Mouse (Mus musculus) ES-E14 (cell line): ENCODE measurements at regions not wholly inside any gene's neighbourhood (a gene's known extent, or its start where the extent isn't known, plus 50 kb on each side); places are given as distances from the start of the nearest gene placed in this dataset.

ENCODE experiments used
- CHD2 ChIP-seq: IDR thresholded peaks from 2 replicates; pipeline ENCODE4 v1.6.1; 2014; ENCODE audit warnings: mild to moderate bottlenecking, low read depth, low read length, inconsistent platforms
- HCFC1 ChIP-seq: IDR thresholded peaks from 2 replicates; pipeline ENCODE4 v1.6.1; 2012; ENCODE audit warnings: low read length, inconsistent platforms, borderline replicate concordance; ENCODE audit not compliant: insufficient read depth
- MAFK ChIP-seq: IDR thresholded peaks from 2 replicates; pipeline ENCODE4 v1.6.1; 2014; ENCODE audit warnings: mild to moderate bottlenecking, low read depth, low read length, inconsistent platforms; ENCODE audit not compliant: insufficient read depth
- ZC3H11A ChIP-seq: IDR thresholded peaks from 2 replicates; pipeline ENCODE4 v1.6.1; 2012; ENCODE audit warnings: low read depth, mild to moderate bottlenecking, inconsistent platforms, low read length, borderline replicate concordance
- ZNF384 ChIP-seq: IDR thresholded peaks from 2 replicates; pipeline ENCODE4 v1.6.1; 2012; ENCODE audit warnings: low read depth, low read length, inconsistent platforms

DNA sequence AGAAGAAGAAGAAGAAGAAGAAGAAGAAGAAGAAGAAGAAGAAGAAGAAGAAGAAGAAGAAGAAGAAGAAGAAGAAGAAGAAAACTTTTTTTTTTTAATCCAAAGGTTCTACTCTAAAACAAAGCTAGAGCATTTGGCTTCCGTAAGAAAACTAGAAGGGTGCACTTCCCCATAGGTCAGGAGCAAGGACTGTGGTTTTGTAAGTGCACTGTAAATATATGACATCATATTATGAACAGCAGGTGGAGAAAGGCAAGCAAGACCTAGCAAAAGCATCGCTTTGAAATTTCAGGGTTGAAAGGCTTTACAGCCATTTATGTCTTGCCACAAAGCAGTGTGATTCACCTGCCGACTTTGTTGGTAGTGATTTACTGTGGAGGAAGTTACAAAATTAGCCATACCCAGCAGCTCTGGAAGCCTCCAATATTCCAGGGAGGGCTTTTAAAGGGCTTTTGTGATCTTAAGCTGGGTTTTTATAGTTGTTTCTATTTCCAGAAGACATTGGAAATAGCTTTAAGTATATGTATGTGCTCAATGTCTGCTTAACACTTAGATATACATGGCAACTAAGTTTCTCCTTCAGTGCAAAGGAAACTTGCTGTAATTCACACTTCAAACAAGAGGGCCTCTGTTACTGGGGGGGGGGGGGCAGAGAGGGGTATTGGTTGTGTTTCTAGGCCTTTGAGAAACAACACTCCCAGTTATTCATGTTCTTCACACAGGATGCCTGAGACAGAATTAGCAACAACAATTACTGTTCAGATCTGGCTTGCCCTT is 176.1 kb upstream of the Ube2e1 start:
- TF ChIP-seq MAFK = no peak
- no peak for TF ChIP-seq CHD2
- TF ChIP-seq ZNF384 = no peak
- no peak for TF ChIP-seq ZC3H11A
- no peak for TF ChIP-seq HCFC1
